Mouse (Mus musculus) mature B cell (primary cell): ENCODE measurements around the gene Cypt3.

Experiments
- in situ Hi-C: fragments of 300-500 bp; cut with MboI; formaldehyde crosslinking; loops from 2 replicates; pipeline ENCODE4 v1.14.3; 2019

The Cypt3 gene

GRCm38 (mm10) chrX:153558293-153558692 is at the start of gene Cypt3:
Cypt3 (plus strand) TSS chrX:153558593.
- in situ Hi-C loops, result no loop called here

- in situ Hi-C loops, result loop anchor here (25.0 kb wide), 1 partner anchor 128 kb away; no protein-coding TSS in a partner anchor
Measured at GRCm38 (mm10) chrX:153515491-153515890, 42.9 kb upstream of the Cypt3 start.

DNA sequence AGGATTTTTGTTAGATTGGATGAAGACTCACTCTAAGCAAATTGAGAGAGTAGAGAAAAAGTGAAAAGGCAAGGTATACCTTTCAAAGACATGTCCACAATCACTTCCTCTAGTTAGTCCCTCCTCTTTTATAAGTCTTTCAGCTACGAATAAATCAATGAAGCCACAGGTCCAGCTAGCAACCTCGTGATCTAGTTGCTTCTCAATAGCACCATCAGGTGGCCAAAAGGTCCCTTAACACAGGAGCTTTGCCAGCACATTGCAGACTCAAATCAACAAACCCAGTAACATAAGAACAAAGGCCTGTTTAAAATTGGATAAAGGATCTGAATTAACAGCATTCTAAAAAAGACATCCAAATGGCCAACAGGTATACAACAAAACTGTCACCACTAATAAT is 30.0 kb upstream of the Cypt3 start:
- in situ Hi-C loops, result no loop called here

- in situ Hi-C loops, result no loop called here
Measured at GRCm38 (mm10) chrX:153556634-153557033, 1.8 kb upstream of the Cypt3 start.

DNA sequence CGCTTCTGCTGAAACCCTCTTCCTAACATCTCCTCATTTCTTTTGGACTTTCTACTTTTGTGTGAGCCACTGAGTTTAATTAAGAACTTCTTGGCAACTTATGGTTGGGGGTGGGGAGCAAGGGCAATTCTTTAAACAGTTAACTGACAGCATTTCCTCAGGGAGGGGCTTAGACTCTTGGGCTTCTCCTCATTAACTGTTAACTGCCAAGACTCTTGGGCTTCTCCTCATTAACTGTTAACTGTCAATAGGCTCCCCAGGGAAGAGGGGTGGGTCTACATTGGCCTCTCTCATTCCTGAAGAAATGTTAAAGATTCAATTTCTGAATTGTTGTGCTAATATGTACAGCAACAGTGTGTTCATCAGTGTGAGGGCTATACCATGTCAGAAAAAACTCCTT is 6.3 kb downstream of the Cypt3 start:
- in situ Hi-C loops, result no loop called here

- in situ Hi-C loops, result no loop called here
Measured at GRCm38 (mm10) chrX:153599583-153599982, 41.2 kb downstream of the Cypt3 start.
